Mouse (Mus musculus): ENCODE data around the gene Jrkl. TPM values are rescaled to one million over a fixed set of nuclear protein-coding genes. Genes with fewer than 3 reads are reported as not detected.

The Jrkl gene
- polyA plus RNA-seq, 1 experiment from 2014 or later: 13.9 TPM

DNA sequence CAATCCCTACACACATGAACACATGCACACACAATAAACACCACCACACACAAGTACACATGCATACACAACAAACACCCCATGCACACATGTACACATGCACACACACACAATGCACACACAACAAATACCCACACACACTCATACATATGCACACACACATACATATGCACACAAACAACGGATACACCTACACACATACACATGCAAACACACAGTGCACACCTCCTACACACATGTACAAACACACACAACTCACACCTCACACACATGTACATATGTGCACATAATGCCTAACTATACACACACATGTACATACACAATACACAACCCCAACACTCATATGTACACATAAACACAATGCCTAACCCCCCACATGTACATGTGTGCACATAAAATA, 19.8 kb downstream of the Jrkl start:
- Histone ChIP-seq H3K9me3 (replicated peaks) (no peaks in the 10 kb centered on the region), H3K27me3 (no peaks in the 10 kb centered on the region), H3K4me3 (no peak overlapping the region), H3K4me2 (replicated peaks) (no peak overlapping the region), H3K36me3 (no peaks in the 10 kb centered on the region), H3K4me1 (peaks cover 2% of the 10 kb centered on the region; the same call in 1 of the 2 replicates), H3K27ac (no peak overlapping the region), H3K9ac (no peak overlapping the region)
- no peak for ATAC-seq (ENCODE audit: low FRiP score)
- 80% methylated on average over 1 of the region's 1 CpGs for WGBS

DNA sequence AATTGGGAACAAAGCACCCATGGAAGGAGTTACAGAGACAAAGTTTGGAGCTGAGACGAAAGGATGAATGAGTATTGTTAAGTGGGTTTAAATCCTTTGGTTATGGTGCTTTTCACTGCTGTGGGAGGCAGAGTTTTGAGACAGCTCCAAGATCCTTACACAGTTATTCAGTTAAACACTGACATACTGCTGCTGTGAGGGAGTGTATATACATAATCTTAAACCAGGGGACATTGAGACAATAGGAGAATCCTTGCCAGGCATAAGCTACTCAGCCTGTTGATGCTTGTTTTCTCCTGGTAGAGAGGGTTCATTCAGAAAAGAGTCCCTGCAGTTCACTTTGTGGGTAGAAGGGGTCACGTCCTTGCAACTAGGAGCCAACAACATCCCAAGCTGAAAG, 39.3 kb downstream of the Jrkl start:
- Histone ChIP-seq H3K27me3 (no peaks in the 10 kb centered on the region), H3K36me3 (no peaks in the 10 kb centered on the region), H3K4me2 (replicated peaks) (no peak overlapping the region), H3K27ac (no peak overlapping the region), H3K4me1 (no peaks in the 10 kb centered on the region), H3K4me3 (no peak overlapping the region), H3K9me3 (replicated peaks) (no peaks in the 10 kb centered on the region), H3K9ac (no peak overlapping the region)
- 51% methylated on average over 2 of the region's 2 CpGs for WGBS
- ATAC-seq (ENCODE audit: low FRiP score): no peak

DNA sequence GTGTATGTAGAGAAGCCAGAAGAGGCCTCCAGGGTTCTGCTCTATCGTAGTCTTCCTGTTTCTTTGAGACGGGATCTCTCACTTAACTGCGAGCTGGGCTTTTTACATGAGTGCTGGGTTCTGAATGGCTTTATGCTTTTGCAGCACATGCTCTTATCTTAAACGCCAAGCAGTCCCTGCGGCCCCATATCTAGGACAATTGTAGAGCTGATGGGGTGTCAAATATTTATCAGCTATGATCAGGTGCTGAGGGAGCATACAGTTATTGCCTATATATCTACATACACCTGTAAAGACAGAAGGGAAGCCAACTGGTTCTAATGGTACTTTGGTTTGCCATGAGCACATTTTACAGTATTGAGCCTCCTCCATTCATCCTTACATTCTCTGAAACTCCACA, 41.9 kb downstream of the Jrkl start:
- Histone ChIP-seq H3K9ac (no peak overlapping the region), H3K4me3 (no peak overlapping the region), H3K27ac (no peak overlapping the region), H3K4me2 (replicated peaks) (no peak overlapping the region), H3K9me3 (replicated peaks) (no peaks in the 10 kb centered on the region), H3K4me1 (no peaks in the 10 kb centered on the region), H3K36me3 (no peaks in the 10 kb centered on the region), H3K27me3 (no peaks in the 10 kb centered on the region)
- no peak for ATAC-seq (ENCODE audit: low FRiP score)
- WGBS: 84% methylated on average over 5 of the region's 5 CpGs

DNA sequence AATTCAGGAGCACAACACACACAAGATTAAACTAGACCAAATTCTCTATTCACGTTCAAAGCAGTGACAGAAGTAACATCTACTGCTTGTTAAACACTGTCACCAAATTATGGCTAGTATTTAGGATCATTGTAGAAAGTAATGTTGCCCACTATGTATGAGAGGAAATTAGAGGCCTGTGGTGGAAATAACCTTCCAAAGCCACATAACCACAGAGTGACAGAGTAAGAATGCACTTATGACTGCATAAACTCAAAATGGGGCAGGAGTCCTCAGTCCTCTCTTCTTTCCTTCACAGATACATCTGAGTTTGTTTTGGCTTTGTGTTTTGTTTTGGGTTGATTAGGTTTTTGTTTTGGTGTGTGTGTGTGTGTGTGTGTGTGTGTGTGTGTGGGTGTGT, 42.5 kb downstream of the Jrkl start:
- Histone ChIP-seq H3K4me1 (no peaks in the 10 kb centered on the region), H3K27me3 (no peaks in the 10 kb centered on the region), H3K9ac (no peak overlapping the region), H3K4me2 (replicated peaks) (no peak overlapping the region), H3K27ac (no peak overlapping the region), H3K9me3 (replicated peaks) (no peaks in the 10 kb centered on the region), H3K4me3 (no peak overlapping the region), H3K36me3 (no peaks in the 10 kb centered on the region)
- no peak for ATAC-seq (ENCODE audit: low FRiP score)
- WGBS: 97% methylated on average over 1 of the region's 1 CpGs

DNA sequence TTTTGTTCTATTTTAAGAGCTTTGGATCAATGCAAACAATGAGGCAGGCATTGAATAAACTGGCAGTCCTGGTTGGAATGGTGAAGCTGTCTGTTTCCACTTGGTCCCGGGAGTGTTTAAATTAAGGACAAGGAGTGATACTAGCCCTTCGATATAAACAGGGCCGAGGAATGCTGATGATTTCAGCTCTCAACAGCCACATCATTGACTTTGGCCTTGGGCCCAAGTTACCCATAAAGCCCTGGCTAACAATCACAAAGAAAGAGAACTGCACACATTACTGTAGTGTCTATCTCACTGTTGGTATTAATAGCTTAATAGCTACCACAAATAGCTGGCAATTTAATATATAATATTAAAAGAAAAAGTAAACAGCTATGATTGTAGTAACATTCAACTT, 45.5 kb downstream of the Jrkl start:
- Histone ChIP-seq H3K27me3 (no peaks in the 10 kb centered on the region), H3K9me3 (replicated peaks) (no peaks in the 10 kb centered on the region), H3K4me1 (no peaks in the 10 kb centered on the region), H3K9ac (no peak overlapping the region), H3K4me2 (replicated peaks) (no peak overlapping the region), H3K27ac (no peak overlapping the region), H3K4me3 (no peak overlapping the region), H3K36me3 (no peaks in the 10 kb centered on the region)
- WGBS: 86% methylated on average over 3 of the region's 3 CpGs
- no peak for ATAC-seq (ENCODE audit: low FRiP score)

DNA sequence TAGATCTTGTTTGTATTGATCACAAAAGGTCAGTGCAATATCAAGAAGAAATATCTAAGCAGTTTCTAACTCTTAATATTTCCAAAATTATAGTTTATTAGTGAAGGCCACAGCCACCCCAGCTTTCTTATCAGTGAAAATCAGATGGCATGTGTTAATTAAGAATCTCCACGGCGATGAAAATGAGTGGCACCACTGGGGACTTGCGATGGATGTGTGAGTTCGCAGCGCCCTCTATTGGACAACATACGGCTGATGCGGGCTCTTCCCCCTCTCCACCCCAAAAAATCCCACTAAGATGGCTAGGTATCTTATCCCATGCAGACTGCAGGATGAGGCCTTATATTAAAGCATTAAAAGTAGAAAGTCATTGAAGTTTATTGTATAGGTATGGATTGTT, 49.9 kb downstream of the Jrkl start:
- Histone ChIP-seq H3K9me3 (replicated peaks) (no peaks in the 10 kb centered on the region), H3K9ac (no peak overlapping the region), H3K27ac (no peak overlapping the region), H3K4me2 (replicated peaks) (peak overlapping the region; percentile 26; the same call in 1 of the 2 replicates), H3K27me3 (no peaks in the 10 kb centered on the region), H3K4me1 (no peaks in the 10 kb centered on the region), H3K36me3 (no peaks in the 10 kb centered on the region), H3K4me3 (no peak overlapping the region)
- ATAC-seq (ENCODE audit: low FRiP score): peak; percentile 65
- 6% methylated on average over 7 of the region's 7 CpGs for WGBS

DNA sequence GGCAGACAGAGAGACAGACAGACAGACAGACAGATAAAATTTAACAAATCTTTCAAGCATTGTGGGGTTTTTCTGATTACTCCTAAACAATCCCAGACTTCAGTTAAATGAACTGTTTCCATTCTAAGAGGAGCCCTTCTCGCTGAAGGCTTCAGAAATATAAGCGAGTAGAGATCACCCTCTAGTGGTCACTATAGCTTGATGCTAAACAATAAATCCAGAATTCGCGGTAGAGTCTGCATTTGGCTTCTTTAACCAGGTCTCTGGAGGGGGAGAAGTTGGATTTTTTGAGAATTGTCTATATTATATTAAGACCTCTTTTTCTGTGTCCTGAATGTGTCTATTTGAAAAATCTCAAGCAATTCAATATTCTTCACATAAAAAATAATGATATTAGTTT, 50.4 kb downstream of the Jrkl start:
- peak; percentile 79 for ATAC-seq (ENCODE audit: low FRiP score)
- no peak overlapping the region for H3K9ac ChIP-seq
- H3K4me1 ChIP-seq: no peaks in the 10 kb centered on the region
- H3K36me3 ChIP-seq: no peaks in the 10 kb centered on the region
- no peaks in the 10 kb centered on the region for H3K9me3 ChIP-seq (replicated peaks)
- WGBS: 3% methylated on average over 4 of the region's 4 CpGs
- no peak overlapping the region for H3K4me2 ChIP-seq (replicated peaks)
- H3K4me3 ChIP-seq: no peak overlapping the region
- no peak overlapping the region for H3K27ac ChIP-seq
- no peaks in the 10 kb centered on the region for H3K27me3 ChIP-seq

DNA sequence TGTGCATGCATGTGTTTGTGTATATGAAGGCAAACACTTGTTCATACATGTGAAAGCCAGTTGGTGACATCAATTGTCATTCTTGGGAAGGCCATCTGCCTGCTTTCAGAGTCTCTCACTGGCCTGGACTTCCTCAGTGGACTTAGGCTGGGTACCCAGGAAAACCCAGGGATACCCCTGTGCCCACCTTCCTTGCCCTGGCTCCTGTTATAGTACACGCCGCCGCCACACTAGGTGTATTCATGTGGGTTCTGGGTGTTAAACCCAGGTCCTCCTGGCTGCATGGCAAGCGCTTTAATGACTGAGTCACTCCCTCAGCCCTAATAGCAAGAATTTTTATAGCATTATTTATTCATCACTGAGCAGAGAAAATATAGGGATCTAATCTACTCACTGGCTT, 51.0 kb downstream of the Jrkl start:
- Histone ChIP-seq H3K9ac (no peak overlapping the region), H3K4me1 (no peaks in the 10 kb centered on the region), H3K27me3 (no peaks in the 10 kb centered on the region), H3K9me3 (replicated peaks) (no peaks in the 10 kb centered on the region), H3K4me2 (replicated peaks) (no peak overlapping the region), H3K4me3 (no peak overlapping the region), H3K36me3 (no peaks in the 10 kb centered on the region), H3K27ac (no peak overlapping the region)
- ATAC-seq (ENCODE audit: low FRiP score): 0 out of 2 replicates have a peak, but pooled peaks have one; percentile 32
- WGBS: 92% methylated on average over 4 of the region's 4 CpGs

Other genes starting within 250 kb of the Jrkl start
- gene Ccdc82, start 1.1 kb upstream of the Jrkl start, polyA plus RNA-seq (2016; fragmentation: Nextera tagmentation; extraction: Ambion mirVana): 13.6 and 14.9 TPM in 2 replicates
- gene Maml2, start 52.1 kb upstream of the Jrkl start, polyA plus RNA-seq (2016; fragmentation: Nextera tagmentation; extraction: Ambion mirVana): 13.6 and 14.1 TPM in 2 replicates
- gene Gm17571, start 200.9 kb upstream of the Jrkl start, polyA plus RNA-seq (2016; fragmentation: Nextera tagmentation; extraction: Ambion mirVana): not detected in 2 replicates

Measured in hindbrain, embryonic 12.5 days (tissue).